Mouse (Mus musculus): ENCODE results near the gene Fam189b.
A peak's percentile ranks its signal among the peaks of the same experiment; 100 is the strongest.
"Not testable (repeated sequence)": the region's sequence is repeated elsewhere in the genome, so short reads cannot be mapped to it uniquely, and the experiment has no call there.

Fam189b gene

GRCm38 (mm10) chr3:89202253-89203141 is 19.6 kb downstream of the Fam189b start, which contains the start of gene Gba:
Gene Gba (plus strand): TSS chr3:89202928.
- DNase-seq (ENCODE audit: low spot score in 2 of 2): peak; percentile 91 to 93

- no peak for DNase-seq (ENCODE audit: low spot score in 2 of 2)
Measured at GRCm38 (mm10) chr3:89203142-89203514, 20.2 kb downstream of the Fam189b start.

GRCm38 (mm10) chr3:89206079-89206478 is 23.1 kb downstream of the Fam189b start:
- no peak for DNase-seq (ENCODE audit: low spot score in 2 of 2)

GRCm38 (mm10) chr3:89206695-89207094 is 23.8 kb downstream of the Fam189b start:
- DNase-seq (ENCODE audit: low spot score in 2 of 2): no peak

- DNase-seq (ENCODE audit: low spot score in 2 of 2): no peak
Measured at GRCm38 (mm10) chr3:89208075-89208657, 25.2 kb downstream of the Fam189b start.

- DNase-seq (ENCODE audit: low spot score in 2 of 2): no peak
Measured at GRCm38 (mm10) chr3:89208736-89209135, 25.8 kb downstream of the Fam189b start.

GRCm38 (mm10) chr3:89209731-89210130 is 26.8 kb downstream of the Fam189b start:
- DNase-seq (ENCODE audit: low spot score in 2 of 2): no peak

- DNase-seq (ENCODE audit: low spot score in 2 of 2): no peak
Measured at GRCm38 (mm10) chr3:89210162-89210561, 27.2 kb downstream of the Fam189b start.

- no peak for DNase-seq (ENCODE audit: low spot score in 2 of 2)
Measured at GRCm38 (mm10) chr3:89210731-89211130, 27.8 kb downstream of the Fam189b start.

GRCm38 (mm10) chr3:89213803-89214530 is 31.0 kb downstream of the Fam189b start:
- peak; percentile 94 for DNase-seq (ENCODE audit: low spot score in 2 of 2)

GRCm38 (mm10) chr3:89214681-89215411 is 31.9 kb downstream of the Fam189b start, which contains the start of gene Thbs3:
Gene Thbs3 (plus strand): TSS chr3:89215180.
- no peak for DNase-seq (ENCODE audit: low spot score in 2 of 2)

GRCm38 (mm10) chr3:89215853-89216252 is 32.9 kb downstream of the Fam189b start:
- peak; percentile 88 to 96 for DNase-seq (ENCODE audit: low spot score in 2 of 2)

- not testable (repeated sequence) for DNase-seq (ENCODE audit: low spot score in 2 of 2)
Measured at GRCm38 (mm10) chr3:89216407-89216806, 33.5 kb downstream of the Fam189b start.

- no peak for DNase-seq (ENCODE audit: low spot score in 2 of 2)
Measured at GRCm38 (mm10) chr3:89218271-89218670, 35.3 kb downstream of the Fam189b start.

GRCm38 (mm10) chr3:89219546-89219945 is 36.6 kb downstream of the Fam189b start:
- DNase-seq (ENCODE audit: low spot score in 2 of 2): no peak

- DNase-seq (ENCODE audit: low spot score in 2 of 2): no peak
Measured at GRCm38 (mm10) chr3:89221167-89221566, 38.2 kb downstream of the Fam189b start.

GRCm38 (mm10) chr3:89224796-89225195 is 41.9 kb downstream of the Fam189b start:
- no peak for DNase-seq (ENCODE audit: low spot score in 2 of 2)

GRCm38 (mm10) chr3:89225321-89225815 is 42.4 kb downstream of the Fam189b start:
- no peak for DNase-seq (ENCODE audit: low spot score in 2 of 2)

- no peak for DNase-seq (ENCODE audit: low spot score in 2 of 2)
Measured at GRCm38 (mm10) chr3:89225918-89226317, 43.0 kb downstream of the Fam189b start.

GRCm38 (mm10) chr3:89226361-89226760 is 43.4 kb downstream of the Fam189b start:
- DNase-seq (ENCODE audit: low spot score in 2 of 2): no peak

- DNase-seq (ENCODE audit: low spot score in 2 of 2): no peak
Measured at GRCm38 (mm10) chr3:89226900-89227299, 44.0 kb downstream of the Fam189b start, which contains the start of gene Mtx1. Gene Mtx1 (minus strand): TSS chr3:89227088.
